11 mouse cellular contexts compared by ENCODE assay signal in genomic region chr9:122128686-122129085, GRCm38 (mm10). TPM values are rescaled to one million over a fixed set of nuclear protein-coding genes. Genes with fewer than 3 reads are reported as not detected.
DNase-seq lines count a peak whose midpoint lies in the region; ATAC-seq lines count a peak whose summit lies in the region.
"Had no signal": no experiment of that assay in that cellular context is flagged by ENCODE, and none has a peak within 500 bp of the region (broad histone marks: within the 10 kb centered on the region; RNA-seq: fewer than 3 reads in every experiment).

No protein-coding gene starts in this region.

- WGBS in liver, embryonic 16.5 days (ENCODE audit: insufficient replicate concordance), result 7% methylated on average over 5 of the region's 5 CpGs
- 87% methylated on average over 5 of the region's 5 CpGs for WGBS in forebrain, embryonic 15.5 days

- no peak overlapping the region; the same call in 1 of the 2 replicates for H3K4me2 ChIP-seq in liver, embryonic 16.5 days (ENCODE audit: low read depth, low read length)
- no peak overlapping the region for H3K4me2 ChIP-seq in forebrain, embryonic 15.5 days (replicated peaks)

- H3K9me3 ChIP-seq in liver, embryonic 16.5 days (replicated peaks; ENCODE audit: control insufficient read depth, low read length), result no peaks in the 10 kb centered on the region
- no peaks in the 10 kb centered on the region for H3K9me3 ChIP-seq in forebrain, embryonic 15.5 days

- H3K36me3 ChIP-seq in liver, embryonic 16.5 days (ENCODE audit: control insufficient read depth, insufficient read depth), result no peaks in the 10 kb centered on the region; the same call in 1 of the 2 replicates
- H3K36me3 ChIP-seq in splenic B cell, adult 2 months (ENCODE audit: control insufficient read depth, insufficient read depth, low read length, poor library complexity, severe bottlenecking), result peaks cover 3% of the 10 kb centered on the region
- peaks cover 3% of the 10 kb centered on the region; the same call in 1 of the 2 replicates for H3K36me3 ChIP-seq in forebrain, embryonic 15.5 days

- H3K27ac ChIP-seq in liver, embryonic 16.5 days (ENCODE audit: low read length), result 0 out of 2 replicates have a peak overlapping the region, but pooled peaks have one; percentile 12
- no peak overlapping the region for H3K27ac ChIP-seq in forebrain, embryonic 15.5 days (replicated peaks)
- H3K27ac ChIP-seq: liver, embryonic 14.5 days had no signal

- no peak for ATAC-seq in liver, embryonic 16.5 days (ENCODE audit: low read depth)
- no peak for ATAC-seq in cerebellum, adult (ENCODE audit: insufficient number of reproducible peaks, low FRiP score, low TSS enrichment)
- no peak for ATAC-seq in forebrain, embryonic 15.5 days (replicated peaks)

- H3K27me3 ChIP-seq in liver, embryonic 16.5 days (ENCODE audit: control insufficient read depth, insufficient read depth, low read depth, low read length), result no peaks in the 10 kb centered on the region
- H3K27me3 ChIP-seq in splenic B cell, adult 2 months (ENCODE audit: control insufficient read depth, insufficient read depth, low read length, poor library complexity, severe bottlenecking), result no peaks in the 10 kb centered on the region
- H3K27me3 ChIP-seq in forebrain, embryonic 15.5 days, result no peaks in the 10 kb centered on the region

- peaks cover 21% of the 10 kb centered on the region for H3K4me1 ChIP-seq in liver, embryonic 16.5 days (ENCODE audit: control insufficient read depth, low read depth, low read length)
- H3K4me1 ChIP-seq in forebrain, embryonic 15.5 days, result 0 out of 2 replicates have a peak, but pooled peaks cover 9% of the 10 kb centered on the region

- peak; percentile 53 to 59 for DNase-seq in heart, adult 18-20 months
- no peak for DNase-seq in heart, adult 8-10 months (ENCODE audit: low spot score)
- peak; percentile 72 for DNase-seq in CD4-positive, CD25-positive, alpha-beta regulatory T cell, adult 2 months (ENCODE audit: low read depth, low spot score)
- peak; percentile 64 for DNase-seq in splenic B cell, adult 2 months (ENCODE audit: low read depth, low spot score)
- DNase-seq in embryo, embryonic 10.5 days (ENCODE audit: low spot score), result no peak
- DNase-seq: cerebellum, adult 11-12 months; right cerebral cortex, postnatal 14 days had no signal

- H3K9ac ChIP-seq in liver, embryonic 16.5 days (ENCODE audit: low read depth, low read length), result no peak overlapping the region
- H3K9ac ChIP-seq in forebrain, embryonic 15.5 days (replicated peaks), result no peak overlapping the region
- H3K9ac ChIP-seq: liver, embryonic 14.5 days had no signal

- no peak overlapping the region for H3K4me3 ChIP-seq in liver, embryonic 16.5 days (ENCODE audit: low read depth, low read length)
- no peak overlapping the region for H3K4me3 ChIP-seq in forebrain, embryonic 15.5 days

RNA-seq across cellular contexts. Expression of gene Snrk, which starts 11.6 kb away (rescaled TPM):
- 100 to 1,000 TPM; 163 to 170 TPM for total RNA-seq in heart, adult 18-20 months (2021)
- 100 to 1,000 TPM; 111 to 152 (median 125) TPM for total RNA-seq in heart, adult 8-10 months (2022)
- polyA plus RNA-seq in liver, embryonic 16.5 days (2015; fragmentation: Nextera tagmentation; extraction: Ambion mirVana), result 17.9 and 20.1 TPM in 2 replicates
- 73.0 and 84.7 TPM in 2 replicates for polyA plus RNA-seq in forebrain, embryonic 15.5 days (2015; fragmentation: Nextera tagmentation; extraction: Ambion mirVana)

Comparison
In these comparisons a context has a peak if more than half of its experiments do, and no peak if none do; other contexts are left out.
1. DNase-seq: peak in heart, adult 18-20 months (2 of 2), CD4-positive, CD25-positive, alpha-beta regulatory T cell, adult 2 months (single experiment) and splenic B cell, adult 2 months (single experiment); none in heart, adult 8-10 months (single experiment) and embryo, embryonic 10.5 days (single experiment).